Mouse (Mus musculus) NIH3T3 (cell line): Measurements from ENCODE around the gene Dnah9.

ENCODE experiments used
- DNase-seq: peaks from one replicate; pipeline ENCODE4 v3.0.0-alpha.2; 2012; ENCODE audit warnings: low read depth

The Dnah9 gene

GRCm38 (mm10) chr11:65927962-65928361 is 240.4 kb downstream of the Dnah9 start:
- no peak for DNase-seq

- DNase-seq: no peak
Observed at GRCm38 (mm10) chr11:65918480-65919236, 249.7 kb downstream of the Dnah9 start.

- no peak for DNase-seq
Observed at GRCm38 (mm10) chr11:65909195-65909594, 259.2 kb downstream of the Dnah9 start.

GRCm38 (mm10) chr11:65905487-65905886 is 262.9 kb downstream of the Dnah9 start:
- DNase-seq: peak; percentile 52

- no peak for DNase-seq
Observed at GRCm38 (mm10) chr11:65903944-65904343, 264.4 kb downstream of the Dnah9 start.

- DNase-seq: no peak
Observed at GRCm38 (mm10) chr11:65881465-65881864, 286.9 kb downstream of the Dnah9 start.

GRCm38 (mm10) chr11:65877146-65877775 is 291.1 kb downstream of the Dnah9 start:
- DNase-seq: no peak

- DNase-seq: no peak
Observed at GRCm38 (mm10) chr11:65861476-65861875, 306.9 kb downstream of the Dnah9 start.

GRCm38 (mm10) chr11:65852066-65852465 is 316.3 kb downstream of the Dnah9 start:
- DNase-seq: peak; percentile 58

- DNase-seq: no peak
Observed at GRCm38 (mm10) chr11:65846446-65846845, 321.9 kb downstream of the Dnah9 start.

GRCm38 (mm10) chr11:65838999-65839398 is 329.4 kb downstream of the Dnah9 start:
- DNase-seq: no peak

- peak; percentile 43 for DNase-seq
Observed at GRCm38 (mm10) chr11:65824556-65824955, 343.8 kb downstream of the Dnah9 start.

GRCm38 (mm10) chr11:65820877-65821276 is 347.5 kb downstream of the Dnah9 start:
- peak; percentile 55 for DNase-seq

- DNase-seq: no peak
Observed at GRCm38 (mm10) chr11:65820280-65820679, 348.1 kb downstream of the Dnah9 start.

- no peak for DNase-seq
Observed at GRCm38 (mm10) chr11:65818193-65818592, 350.2 kb downstream of the Dnah9 start.

GRCm38 (mm10) chr11:65816237-65816636 is 352.1 kb downstream of the Dnah9 start:
- no peak for DNase-seq

GRCm38 (mm10) chr11:65814381-65814780 is 354.0 kb downstream of the Dnah9 start:
- DNase-seq: no peak

- DNase-seq: peak; percentile 38
Observed at GRCm38 (mm10) chr11:65812088-65812487, 356.3 kb downstream of the Dnah9 start.

- DNase-seq: no peak
Observed at GRCm38 (mm10) chr11:65807601-65808000, 360.8 kb downstream of the Dnah9 start.

- DNase-seq: peak; percentile 94
Observed at GRCm38 (mm10) chr11:65806909-65807504, 361.3 kb downstream of the Dnah9 start, which contains the start of gene Zkscan6. Zkscan6 (plus strand) TSS chr11:65807175.

GRCm38 (mm10) chr11:65806321-65806904 is 361.9 kb downstream of the Dnah9 start:
- peak; percentile 84 for DNase-seq

- no peak for DNase-seq
Observed at GRCm38 (mm10) chr11:65801899-65802298, 366.5 kb downstream of the Dnah9 start.

- no peak for DNase-seq
Observed at GRCm38 (mm10) chr11:65795896-65796295, 372.5 kb downstream of the Dnah9 start.
